Mouse (Mus musculus) neural tube, embryonic 12.5 days (tissue): Measurements from ENCODE around the gene Aass. TPM values are rescaled to one million over a fixed set of nuclear protein-coding genes. Genes with fewer than 3 reads are reported as not detected.

Source experiments
- polyA plus RNA-seq: library from polyadenylated mRNA; unstranded; fragments of >200 nt; fragmentation: Nextera tagmentation; extraction: Ambion mirVana; gene quantifications from 2 replicates; pipeline ENCODE4 v1.2.1, GENCODE M21; 2016

The Aass gene
- polyA plus RNA-seq, 1 experiment from 2014 or later, result 0.81 TPM

Other genes with a start within 250 kb of the Aass start
- not detected in 2 replicates for gene Fezf1, start 115.4 kb upstream of the Aass start, polyA plus RNA-seq